33 mouse cellular contexts compared by ENCODE assay signal in genomic region chr11:94338347-94338746, GRCm38 (mm10). TPM values are rescaled to one million over a fixed set of nuclear protein-coding genes. Genes with fewer than 3 reads are reported as not detected.
DNase-seq lines count a peak whose midpoint lies in the region; ATAC-seq and TF ChIP-seq lines count a peak whose summit lies in the region.
"Had no signal": no experiment of that assay in that cellular context is flagged by ENCODE, and none has a peak within 500 bp of the region (broad histone marks: within the 10 kb centered on the region; RNA-seq: fewer than 3 reads in every experiment).

No protein-coding gene starts in this region.

- no peak overlapping the region for H3K9ac ChIP-seq in liver, embryonic 12.5 days
- no peak overlapping the region for H3K9ac ChIP-seq in lung, embryonic 16.5 days (ENCODE audit: low read length)
- no peak overlapping the region for H3K9ac ChIP-seq in stomach, postnatal 0 days (ENCODE audit: low read length)
- H3K9ac ChIP-seq: embryonic facial prominence, embryonic 13.5 days; forebrain, embryonic 12.5 days; forebrain, embryonic 15.5 days; heart, embryonic 13.5 days; hindbrain, embryonic 14.5 days had no signal

- H3K27ac ChIP-seq in liver, embryonic 12.5 days = peak overlapping the region; percentile 37; the same call in 1 of the 2 replicates
- H3K27ac ChIP-seq in lung, embryonic 16.5 days (ENCODE audit: low read length) = peak overlapping the region; percentile 65
- no peak overlapping the region for H3K27ac ChIP-seq in stomach, postnatal 0 days (replicated peaks)
- H3K27ac ChIP-seq: embryonic facial prominence, embryonic 10.5 days; embryonic facial prominence, embryonic 13.5 days; forebrain, embryonic 12.5 days; forebrain, embryonic 15.5 days; heart, adult 2 months; heart, embryonic 10.5 days; heart, embryonic 13.5 days; hindbrain, embryonic 14.5 days; hindbrain, postnatal 0 days had no signal

- ATAC-seq in liver, embryonic 12.5 days = no peak
- peak; percentile 11; the same call in 1 of the 2 replicates for ATAC-seq in lung, embryonic 16.5 days (ENCODE audit: low read depth)
- ATAC-seq in stomach, postnatal 0 days (ENCODE audit: low FRiP score, low TSS enrichment) = no peak
- ATAC-seq: forebrain, embryonic 15.5 days; hindbrain, postnatal 0 days; Patski had no signal

- no peak for DNase-seq in liver
- no peak for DNase-seq in lung, postnatal 4 days
- peak; percentile 80 for DNase-seq in lung, postnatal 25 days (ENCODE audit: low spot score)
- DNase-seq in stomach, postnatal 0 days (ENCODE audit: low spot score) = no peak
- DNase-seq: adrenal gland, postnatal 25 days; B cell, adult 2 months; cerebellum, adult 11-12 months; cerebellum, adult 8-10 months; cerebellum, postnatal 10 days; cerebellum, postnatal 36 days; embryo, embryonic 11 days; gastrocnemius, postnatal 25 days; heart, adult 2 months; heart, postnatal 14 days; heart, postnatal 4 days had no signal

- no peak for TF ChIP-seq EP300 in stomach, postnatal 0 days (optimal IDR thresholded peaks at IDR 0.05)

- TF ChIP-seq CTCF in stomach, postnatal 0 days (IDR thresholded peaks at IDR 0.05; ENCODE audit: low read depth) = no peak

- peaks cover 43% of the 10 kb centered on the region for H3K36me3 ChIP-seq in liver, embryonic 12.5 days
- peaks cover 28% of the 10 kb centered on the region for H3K36me3 ChIP-seq in lung, embryonic 16.5 days (ENCODE audit: control insufficient read depth, insufficient read depth, low read length)
- H3K36me3 ChIP-seq in stomach, postnatal 0 days (ENCODE audit: control insufficient read depth, insufficient read depth, low read length) = peaks cover 7% of the 10 kb centered on the region; the same call in 1 of the 2 replicates

- H3K9me3 ChIP-seq in liver, embryonic 12.5 days (replicated peaks) = no peaks in the 10 kb centered on the region
- no peaks in the 10 kb centered on the region for H3K9me3 ChIP-seq in lung, embryonic 16.5 days (ENCODE audit: control insufficient read depth, low read length)
- H3K9me3 ChIP-seq in stomach, postnatal 0 days (ENCODE audit: control insufficient read depth, low read length) = no peaks in the 10 kb centered on the region
- H3K9me3 ChIP-seq: embryonic facial prominence, embryonic 10.5 days; embryonic facial prominence, embryonic 13.5 days; forebrain, embryonic 12.5 days; forebrain, embryonic 15.5 days; G1E; heart, embryonic 10.5 days; heart, embryonic 13.5 days had no signal

- peaks cover 59% of the 10 kb centered on the region for H3K4me1 ChIP-seq in liver, embryonic 12.5 days
- peaks cover 13% of the 10 kb centered on the region for H3K4me1 ChIP-seq in lung, embryonic 16.5 days (replicated peaks; ENCODE audit: control insufficient read depth, insufficient read depth, low read length)
- 0 out of 2 replicates have a peak, but pooled peaks cover 6% of the 10 kb centered on the region for H3K4me1 ChIP-seq in stomach, postnatal 0 days (replicated peaks; ENCODE audit: control insufficient read depth, insufficient read depth)
- H3K4me1 ChIP-seq: embryonic facial prominence, embryonic 13.5 days had no signal

- no peak overlapping the region for H3K4me2 ChIP-seq in liver, embryonic 12.5 days
- H3K4me2 ChIP-seq in lung, embryonic 16.5 days (ENCODE audit: low read depth, low read length) = no peak overlapping the region
- no peak overlapping the region for H3K4me2 ChIP-seq in stomach, postnatal 0 days (replicated peaks; ENCODE audit: low read depth)
- H3K4me2 ChIP-seq: embryonic facial prominence, embryonic 13.5 days; forebrain, embryonic 12.5 days; forebrain, embryonic 15.5 days; heart, embryonic 13.5 days; hindbrain, embryonic 14.5 days had no signal

- no peaks in the 10 kb centered on the region for H3K27me3 ChIP-seq in liver, embryonic 12.5 days (replicated peaks)
- no peaks in the 10 kb centered on the region for H3K27me3 ChIP-seq in lung, embryonic 16.5 days (ENCODE audit: control insufficient read depth, insufficient read depth, low read depth, low read length)
- no peaks in the 10 kb centered on the region for H3K27me3 ChIP-seq in stomach, postnatal 0 days (ENCODE audit: control insufficient read depth, insufficient read depth, low read length)
- H3K27me3 ChIP-seq: CH12.LX; embryonic facial prominence, embryonic 13.5 days; forebrain, embryonic 12.5 days; forebrain, embryonic 15.5 days; heart, embryonic 13.5 days; Patski had no signal

- 63% methylated on average over 2 of the region's 2 CpGs for WGBS in liver, embryonic 12.5 days (ENCODE audit: insufficient replicate concordance)
- WGBS in lung, embryonic 16.5 days = 61% methylated on average over 2 of the region's 2 CpGs
- WGBS in stomach, postnatal 0 days = 69% methylated on average over 2 of the region's 2 CpGs

- H3K4me3 ChIP-seq in liver, embryonic 12.5 days = no peak overlapping the region
- H3K4me3 ChIP-seq in lung, embryonic 16.5 days (ENCODE audit: low read length) = no peak overlapping the region
- H3K4me3 ChIP-seq in stomach, postnatal 0 days (ENCODE audit: low read depth, low read length) = no peak overlapping the region
- H3K4me3 ChIP-seq: embryonic facial prominence, embryonic 10.5 days; embryonic facial prominence, embryonic 13.5 days; erythroblast, embryonic 14.5 days; forebrain, embryonic 12.5 days; forebrain, embryonic 15.5 days; heart, adult 2 months; heart, embryonic 10.5 days; heart, embryonic 13.5 days had no signal

RNA-seq across cellular contexts. Expression of gene Ankrd40, which starts 10.5 kb away (rescaled TPM):
- polyA plus RNA-seq in liver, embryonic 12.5 days (2016; fragmentation: Nextera tagmentation; extraction: Ambion mirVana) = 15.7 and 15.9 TPM in 2 replicates
- 11.5 and 12.2 TPM in 2 replicates for polyA plus RNA-seq in lung, embryonic 16.5 days (2015; fragmentation: Nextera tagmentation; extraction: Ambion mirVana)
- polyA plus RNA-seq in stomach, postnatal 0 days (2015; fragmentation: Nextera tagmentation; extraction: Ambion mirVana) = 14.8 and 15.6 TPM in 2 replicates

RNA-seq across cellular contexts. Expression of gene Luc7l3, which starts 16.6 kb away (rescaled TPM):
- 67.1 and 67.4 TPM in 2 replicates for polyA plus RNA-seq in liver, embryonic 12.5 days (2016; fragmentation: Nextera tagmentation; extraction: Ambion mirVana)
- polyA plus RNA-seq in lung, embryonic 16.5 days (2015; fragmentation: Nextera tagmentation; extraction: Ambion mirVana) = 99.0 and 105 TPM in 2 replicates
- 50.0 and 51.2 TPM in 2 replicates for polyA plus RNA-seq in stomach, postnatal 0 days (2015; fragmentation: Nextera tagmentation; extraction: Ambion mirVana)

RNA-seq across cellular contexts. Expression of gene Abcc3, which starts 54.5 kb away (rescaled TPM):
- 4.0 and 4.3 TPM in 2 replicates for polyA plus RNA-seq in liver, embryonic 12.5 days (2016; fragmentation: Nextera tagmentation; extraction: Ambion mirVana)
- polyA plus RNA-seq in lung, embryonic 16.5 days (2015; fragmentation: Nextera tagmentation; extraction: Ambion mirVana) = 4.0 and 5.0 TPM in 2 replicates
- 25.3 and 31.4 TPM in 2 replicates for polyA plus RNA-seq in stomach, postnatal 0 days (2015; fragmentation: Nextera tagmentation; extraction: Ambion mirVana)
- polyA plus RNA-seq: G1E had no signal

RNA-seq across cellular contexts. Expression of gene Gm21885, which starts 56.7 kb away (rescaled TPM):
- 0.29 TPM in 1 of 2 replicates, not detected in the other for polyA plus RNA-seq in liver, embryonic 12.5 days (2016; fragmentation: Nextera tagmentation; extraction: Ambion mirVana)
- 0.33 TPM in 1 of 2 replicates, not detected in the other for polyA plus RNA-seq in lung, embryonic 16.5 days (2015; fragmentation: Nextera tagmentation; extraction: Ambion mirVana)
- polyA plus RNA-seq in stomach, postnatal 0 days (2015; fragmentation: Nextera tagmentation; extraction: Ambion mirVana) = not detected in 2 replicates
- polyA plus RNA-seq: brain, embryonic 14.5 days; cortical plate, adult 2 months; erythroblast, embryonic 14.5 days; forebrain, embryonic 12.5 days; G1E; gonadal fat pad, adult 2 months; heart, adult 2 months; heart, embryonic 13.5 days; heart, embryonic 16.5 days; hindbrain, embryonic 14.5 days; hindbrain, postnatal 0 days; Patski had no signal
